Mouse (Mus musculus): ENCODE data around the gene 4930452B06Rik.

- TF ChIP-seq CTCF (IDR thresholded peaks at IDR 0.05; ENCODE audit: low read depth) (no peak), EP300 (IDR thresholded peaks at IDR 0.05; ENCODE audit: low read depth) (no peak)
Observed at GRCm38 (mm10) chr14:8686185-8686584, 20.1 kb upstream of the 4930452B06Rik start.
